Mouse (Mus musculus) layer of hippocampus, adult 18-20 months (tissue): ENCODE data around the gene 2200002D01Rik. TPM values are rescaled to one million over a fixed set of nuclear protein-coding genes. Genes with fewer than 3 reads are reported as not detected.

Source experiments
- total RNA-seq, 2 experiments: library from RNA; stranded (reverse); gene quantifications; 2 replicates each; pipeline ENCODE4 v1.2.3; 2021

The 2200002D01Rik gene
- total RNA-seq, 2 experiments from 2014 or later = not detected

Other genes with a start within 250 kb of the 2200002D01Rik start
- 10 to 100 TPM; 15.3 to 15.5 TPM for gene Ryr1, start 123.3 kb downstream of the 2200002D01Rik start, total RNA-seq
- 1 to 10 TPM in 1 of 2 experiments, under 1 TPM in 1; 0.59 to 1.0 TPM for gene Rasgrp4, start 113.6 kb downstream of the 2200002D01Rik start, total RNA-seq
- 10 to 100 TPM; 30.9 to 32.2 TPM for gene Fam98c, start 92.2 kb downstream of the 2200002D01Rik start, total RNA-seq
- gene Ggn, start 78.3 kb downstream of the 2200002D01Rik start, total RNA-seq = 1 to 10 TPM in 1 of 2 experiments, under 1 TPM in 1; 0.82 to 1.2 TPM
- gene Spred3, start 78.1 kb downstream of the 2200002D01Rik start, total RNA-seq = 10 to 100 TPM; 41.2 to 44.1 TPM
- gene Psmd8, start 67.8 kb downstream of the 2200002D01Rik start, total RNA-seq = 100 to 1,000 TPM; 131 to 137 TPM
- 1 to 10 TPM; 1.6 to 1.7 TPM for gene Catsperg1, start 34.4 kb downstream of the 2200002D01Rik start, total RNA-seq
- gene Kcnk6, start 16.0 kb downstream of the 2200002D01Rik start, total RNA-seq = 1 to 10 TPM; 2.3 to 2.4 TPM
- 10 to 100 TPM; 40.4 to 42.6 TPM for gene Yif1b, start 10.1 kb downstream of the 2200002D01Rik start, total RNA-seq
- 10 to 100 TPM; 21.9 to 26.1 TPM for gene Spint2, start 33.4 kb upstream of the 2200002D01Rik start, total RNA-seq
- 10 to 100 TPM; 28.1 to 31.3 TPM for gene Ppp1r14a, start 40.8 kb upstream of the 2200002D01Rik start, total RNA-seq
- gene Dpf1, start 55.5 kb upstream of the 2200002D01Rik start, total RNA-seq = 100 to 1,000 TPM; 105 to 112 TPM